Mouse (Mus musculus) G1E (cell line): ENCODE measurements around the gene Rgp1.

Source experiments
- CTCF ChIP-seq: IDR thresholded peaks from 2 replicates; pipeline ENCODE4 v1.5.1; 2012; ENCODE audit warnings: low read depth, low read length, inconsistent platforms, mixed read lengths
- POLR2AphosphoS5 ChIP-seq: IDR thresholded peaks from 2 replicates; pipeline ENCODE4 v1.6.1; 2012; ENCODE audit warnings: low read depth, low read length, inconsistent platforms; ENCODE audit not compliant: insufficient replicate concordance

- TF ChIP-seq CTCF (no peak), POLR2AphosphoS5 (no peak)
These were observed at the start of gene Rgp1, which contains the start of gene Gba2 for GRCm38 (mm10) chr4:43578376-43579204.
